Mouse (Mus musculus) spleen, postnatal 4 days (tissue): Measurements from ENCODE around the gene Slc35d3.

ENCODE experiments used
- DNase-seq, 2 experiments: peaks; one replicate each; pipeline ENCODE4 v3.0.0; 2022; ENCODE audit warnings: low spot score in 2 of 2

Slc35d3 gene

GRCm38 (mm10) chr10:19850998-19851691 lies at the start of gene Slc35d3:
TSS of gene Slc35d3 (minus strand) at chr10:19851459.
- DNase-seq = peak; percentile 22 to 72

GRCm38 (mm10) chr10:19900191-19900590 lies 48.9 kb upstream of the Slc35d3 start:
- DNase-seq = no peak

DNA sequence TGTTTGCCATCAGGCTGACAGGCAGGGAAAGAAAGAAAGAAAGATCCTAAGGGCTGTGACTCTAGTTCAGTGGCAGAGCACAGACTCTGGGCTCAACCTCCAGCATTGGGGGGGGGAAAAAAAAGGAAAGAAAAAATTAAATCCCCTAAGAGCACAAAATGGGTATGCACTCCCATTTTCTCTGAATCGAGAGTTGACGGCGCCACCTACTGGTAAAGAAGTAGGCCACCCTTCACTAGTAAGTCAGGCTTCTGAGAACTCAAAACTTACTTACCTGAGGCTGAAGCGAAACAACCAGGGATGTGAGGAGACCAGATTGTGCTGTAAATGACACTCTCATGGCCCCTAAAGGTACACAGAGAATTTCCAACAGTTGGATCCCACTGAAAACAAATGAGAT lies 42.7 kb upstream of the Slc35d3 start:
- peak; percentile 19 to 65 for DNase-seq

- no peak for DNase-seq
These were observed 41.9 kb upstream of the Slc35d3 start for GRCm38 (mm10) chr10:19893146-19893545.

DNA sequence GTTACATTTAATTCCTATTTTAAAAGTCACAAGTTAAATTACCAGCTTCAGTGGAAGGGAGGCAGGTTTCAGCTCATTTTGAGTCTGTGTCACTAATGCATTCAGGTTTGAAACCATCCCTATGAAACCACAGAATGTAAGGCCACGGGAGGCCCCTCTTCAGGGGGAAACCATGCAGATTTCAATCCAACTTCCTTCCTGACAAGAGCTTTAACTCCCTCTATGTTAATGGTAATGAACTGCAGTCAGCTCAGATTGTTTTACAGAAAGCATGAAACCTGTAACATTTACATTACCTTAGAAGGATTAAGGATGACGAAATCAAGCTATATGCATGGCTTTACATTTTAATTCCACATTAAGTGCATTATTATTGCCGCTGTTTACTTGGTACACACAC lies 40.4 kb upstream of the Slc35d3 start:
- no peak for DNase-seq

DNA sequence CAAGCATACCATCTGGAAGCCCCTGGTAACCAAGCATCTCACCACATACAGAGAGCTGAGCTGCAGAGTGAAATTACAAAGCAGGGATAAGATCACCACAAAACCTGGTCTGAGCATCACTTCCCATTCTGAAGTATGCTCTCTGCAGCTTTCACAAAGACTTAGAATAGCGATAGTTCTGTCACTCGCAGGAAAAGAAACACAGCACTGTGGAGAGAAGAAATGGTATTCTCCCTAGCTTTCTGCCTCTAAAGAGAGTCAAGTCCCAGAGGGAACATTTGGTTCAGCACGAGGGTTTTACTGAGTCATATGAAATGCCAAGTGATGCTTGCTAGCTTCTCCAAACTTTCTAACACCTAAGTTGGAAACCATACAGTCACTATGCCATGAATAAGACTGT lies 38.6 kb upstream of the Slc35d3 start:
- DNase-seq = no peak

DNA sequence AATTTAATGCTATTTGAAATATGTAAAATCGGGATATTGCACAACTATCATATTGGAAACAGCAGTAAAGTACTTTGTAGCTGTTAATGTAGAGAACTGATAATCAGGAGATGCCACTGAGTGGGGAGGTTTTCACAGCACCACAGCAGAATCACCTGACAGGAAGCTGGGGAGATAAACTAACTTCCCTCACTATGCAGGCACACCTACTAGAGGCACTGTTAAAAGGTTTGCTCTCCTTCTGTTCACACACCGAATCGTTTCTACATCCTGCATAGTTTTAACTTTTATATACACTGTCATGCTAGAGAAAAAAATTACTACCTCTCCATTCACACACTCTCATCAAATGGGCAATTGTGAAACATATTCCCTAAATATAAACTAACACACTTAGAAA lies 35.0 kb upstream of the Slc35d3 start:
- DNase-seq = no peak

- DNase-seq = no peak
These were observed 33.1 kb upstream of the Slc35d3 start for GRCm38 (mm10) chr10:19884409-19884808.

GRCm38 (mm10) chr10:19880437-19880836 lies 29.2 kb upstream of the Slc35d3 start:
- no peak for DNase-seq

DNA sequence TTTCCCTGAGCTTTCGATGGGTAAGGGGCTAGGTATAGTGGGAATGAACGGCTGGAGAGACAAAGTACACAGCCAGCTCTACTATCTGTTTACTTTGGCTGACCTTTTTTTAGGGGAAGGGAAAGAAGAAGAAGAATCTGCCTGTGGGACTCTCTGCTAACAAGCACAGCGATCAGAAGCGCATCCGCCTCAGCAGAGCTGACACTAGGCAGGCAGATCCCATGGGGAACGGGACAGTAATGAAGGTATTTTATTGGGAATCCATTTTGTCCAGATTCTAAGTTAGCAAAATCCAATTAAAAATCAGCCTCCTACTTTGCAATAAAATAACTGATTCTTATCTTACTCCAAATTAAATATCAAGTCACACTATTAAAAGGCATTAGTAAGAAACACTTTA lies 27.9 kb upstream of the Slc35d3 start:
- DNase-seq = no peak

DNA sequence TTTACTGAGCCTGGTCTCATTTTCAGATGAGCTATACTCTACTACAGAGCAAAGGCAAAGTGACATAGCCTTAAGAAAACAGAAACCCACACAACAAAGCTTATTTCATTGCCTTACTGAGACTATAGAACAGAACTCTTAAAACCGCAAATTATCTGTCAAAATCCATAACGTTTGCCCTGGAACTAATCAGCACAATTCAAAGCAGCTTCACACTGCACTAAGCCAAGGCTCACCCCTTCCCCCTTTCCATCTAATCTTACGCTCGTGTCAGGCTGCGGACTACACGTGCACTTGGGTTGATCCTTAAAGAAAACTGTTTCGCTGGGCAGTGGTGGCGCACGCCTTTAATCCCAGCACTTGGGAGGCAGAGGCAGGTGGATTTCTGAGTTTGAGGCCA lies 26.4 kb upstream of the Slc35d3 start:
- DNase-seq = no peak

- no peak for DNase-seq
These were observed 26.0 kb upstream of the Slc35d3 start for GRCm38 (mm10) chr10:19877257-19877656.

GRCm38 (mm10) chr10:19876669-19877068 lies 25.4 kb upstream of the Slc35d3 start:
- no peak for DNase-seq

GRCm38 (mm10) chr10:19875346-19875745 lies 24.1 kb upstream of the Slc35d3 start:
- no peak for DNase-seq

GRCm38 (mm10) chr10:19855597-19856306 lies 4.5 kb upstream of the Slc35d3 start:
- no peak for DNase-seq

DNA sequence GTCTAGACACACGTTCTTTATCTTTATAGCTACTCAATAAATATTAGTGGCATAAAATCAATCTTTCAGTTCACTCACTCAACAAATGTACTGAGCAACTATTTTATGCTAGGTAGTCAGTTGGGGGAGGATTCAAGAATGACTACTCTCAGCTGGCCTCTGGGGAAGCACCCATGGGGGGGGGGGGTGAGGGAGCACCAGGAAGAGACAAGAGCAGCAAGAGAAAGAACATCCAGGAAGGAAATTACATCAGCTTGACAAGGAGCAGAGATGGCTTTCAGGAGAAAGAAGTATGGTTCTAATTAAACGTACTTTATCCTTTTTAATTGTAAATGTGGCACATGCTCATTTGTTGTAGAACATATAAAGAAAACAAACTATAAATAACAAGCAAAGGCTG lies 2.4 kb upstream of the Slc35d3 start:
- DNase-seq = no peak

- no peak for DNase-seq
These were observed 1.5 kb upstream of the Slc35d3 start for GRCm38 (mm10) chr10:19852776-19853175.

- peak in 1 of 2 experiments; percentile 68 for DNase-seq
These were observed 688 bp downstream of the Slc35d3 start for GRCm38 (mm10) chr10:19850544-19850997.

GRCm38 (mm10) chr10:19849771-19850365 lies 1.4 kb downstream of the Slc35d3 start:
- no peak for DNase-seq

DNA sequence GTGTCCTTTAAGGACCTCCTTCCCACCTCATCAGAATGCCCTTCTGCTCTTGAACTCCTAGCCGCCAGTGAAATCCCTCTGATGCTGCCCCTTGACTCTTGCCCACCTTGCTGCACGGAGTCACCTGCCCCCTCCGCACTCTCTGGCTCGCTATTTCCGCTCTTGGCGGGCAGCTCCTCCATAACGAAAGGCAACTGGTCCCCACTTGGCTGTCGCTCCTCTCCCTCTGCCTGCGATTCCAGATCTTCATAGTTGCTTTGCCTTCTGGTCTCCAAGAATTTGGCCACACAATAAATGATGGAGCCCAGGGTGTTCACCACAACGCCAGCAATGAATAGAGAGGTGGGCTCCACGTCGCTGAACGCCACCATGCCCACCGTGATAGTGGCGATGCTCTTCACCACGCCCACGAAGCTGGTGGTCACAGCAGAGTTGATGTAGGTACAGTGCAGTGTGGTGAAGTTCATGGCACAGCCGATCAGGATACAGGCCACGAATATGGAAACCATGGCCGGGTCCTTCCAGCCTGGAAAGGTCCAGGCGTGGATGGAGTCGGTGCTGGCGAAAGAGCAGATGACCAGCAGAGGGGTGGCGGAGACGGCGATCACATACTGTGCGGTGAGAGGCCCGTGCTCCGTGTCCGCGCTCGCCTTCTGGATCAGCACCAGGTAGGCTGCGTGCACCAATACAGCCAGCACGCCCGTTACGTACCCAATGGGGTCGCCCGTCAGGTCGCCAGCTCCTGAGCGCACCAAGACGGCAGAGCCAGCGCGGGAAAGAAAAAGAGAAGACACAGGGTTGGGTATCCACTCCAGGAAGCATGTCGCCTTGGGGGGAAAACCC lies 2.1 kb downstream of the Slc35d3 start:
- no peak for DNase-seq

GRCm38 (mm10) chr10:19839836-19840235 lies 11.4 kb downstream of the Slc35d3 start:
- DNase-seq = no peak
